Mouse (Mus musculus): ENCODE results near the gene Siah1a.
A peak's percentile ranks its signal among the peaks of the same experiment; 100 is the strongest.

Siah1a gene

DNA sequence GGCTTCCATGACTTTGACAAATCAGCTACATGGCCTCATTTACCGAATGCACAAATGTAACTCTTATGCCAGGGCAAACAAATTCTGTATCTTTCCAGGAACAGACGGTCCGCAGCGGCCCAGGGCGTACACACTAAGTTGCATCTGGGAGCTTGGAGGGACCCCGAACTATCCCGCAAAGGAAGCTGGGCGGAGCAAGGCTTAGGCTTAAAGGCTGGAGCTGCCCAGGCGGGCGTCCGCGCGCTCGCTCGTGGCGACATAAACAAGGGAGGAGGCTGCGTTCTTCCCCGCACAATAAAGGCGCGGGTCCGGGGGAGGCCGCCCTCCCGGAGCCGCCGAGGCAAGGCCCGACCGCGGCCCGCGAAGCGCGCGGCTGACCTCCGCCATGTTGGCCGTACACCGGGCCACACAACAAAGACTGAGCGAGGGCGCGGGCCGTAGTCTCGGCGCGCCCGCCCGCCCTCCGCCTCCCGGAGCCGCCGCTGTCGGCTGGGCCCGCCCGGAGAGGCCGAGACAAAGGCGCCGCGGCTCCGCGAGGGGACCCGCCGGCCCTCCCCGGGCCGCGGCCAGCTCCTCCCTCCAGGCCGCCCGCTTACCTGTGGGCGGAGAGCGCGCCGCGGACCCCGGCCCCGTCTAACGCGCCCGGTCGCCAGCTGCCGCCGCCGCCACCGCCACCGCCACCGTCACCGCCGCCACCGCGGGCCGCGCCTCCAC is at the start of gene Siah1a, which contains the start of gene Gm10638:
TSS of gene Siah1a (minus strand) at position 714 of the 714 bp plus-strand sequence.
TSS of gene Gm10638 (plus strand) at position 479 of the 714 bp plus-strand sequence.
- DNase-seq: peak; percentile 76

DNA sequence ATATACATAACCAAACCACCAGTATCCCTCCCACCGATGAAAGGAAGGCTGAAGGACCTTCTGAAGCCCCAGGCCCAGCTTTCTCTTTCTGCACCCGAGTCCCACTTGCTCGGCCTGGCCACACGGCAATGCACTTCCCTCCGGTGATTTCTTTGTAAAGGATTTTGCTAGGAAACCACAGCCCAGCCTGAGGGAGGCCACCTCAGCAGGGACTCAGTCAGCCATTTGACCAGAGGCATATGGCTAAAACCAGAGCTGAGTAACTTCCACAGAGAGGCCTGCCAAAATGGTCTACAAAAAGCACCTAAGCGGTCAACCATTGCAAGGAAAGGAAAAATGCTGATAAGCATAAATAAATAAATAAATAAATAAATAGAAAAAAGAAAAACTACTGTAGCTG is 49.0 kb upstream of the Siah1a start:
- no peak for DNase-seq

DNA sequence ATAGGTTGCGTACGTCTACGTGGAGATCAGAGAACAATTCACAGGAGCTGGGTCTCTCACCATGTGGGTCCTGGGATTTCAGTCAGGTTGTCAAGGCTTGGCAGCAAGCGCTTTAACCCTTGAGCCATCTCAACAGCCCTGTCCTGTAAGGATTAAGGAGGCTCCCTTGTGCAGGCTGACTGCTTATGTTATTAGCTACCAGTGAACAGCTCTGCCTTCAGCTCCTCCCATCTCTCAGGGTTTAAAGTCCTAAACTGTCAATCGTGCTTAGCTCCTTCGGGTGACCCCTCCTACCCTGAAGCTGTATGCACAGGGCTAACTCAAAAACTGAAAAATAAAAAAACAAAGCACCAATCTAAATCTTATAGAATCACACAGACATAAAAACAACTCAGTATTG is 45.8 kb upstream of the Siah1a start:
- no peak for DNase-seq

DNA sequence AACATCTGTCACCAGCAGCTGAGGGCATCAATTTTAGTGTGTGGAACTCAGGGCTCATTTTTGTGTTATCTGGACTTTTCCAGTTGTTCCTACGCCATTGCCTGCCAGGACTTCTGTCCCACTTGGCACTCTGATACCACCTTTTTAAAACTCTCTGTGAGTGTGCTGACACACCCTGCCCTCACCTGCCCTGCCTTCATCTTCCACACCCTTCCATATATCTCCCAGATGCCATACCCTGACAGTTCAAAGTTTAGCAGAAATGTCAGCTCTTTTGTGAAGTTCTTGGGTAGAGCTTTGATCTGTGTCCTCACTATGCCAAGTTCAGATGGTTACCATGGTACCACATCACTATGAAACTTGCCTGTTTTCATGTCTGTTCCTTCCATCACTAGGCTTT is 43.8 kb upstream of the Siah1a start:
- DNase-seq: no peak

DNA sequence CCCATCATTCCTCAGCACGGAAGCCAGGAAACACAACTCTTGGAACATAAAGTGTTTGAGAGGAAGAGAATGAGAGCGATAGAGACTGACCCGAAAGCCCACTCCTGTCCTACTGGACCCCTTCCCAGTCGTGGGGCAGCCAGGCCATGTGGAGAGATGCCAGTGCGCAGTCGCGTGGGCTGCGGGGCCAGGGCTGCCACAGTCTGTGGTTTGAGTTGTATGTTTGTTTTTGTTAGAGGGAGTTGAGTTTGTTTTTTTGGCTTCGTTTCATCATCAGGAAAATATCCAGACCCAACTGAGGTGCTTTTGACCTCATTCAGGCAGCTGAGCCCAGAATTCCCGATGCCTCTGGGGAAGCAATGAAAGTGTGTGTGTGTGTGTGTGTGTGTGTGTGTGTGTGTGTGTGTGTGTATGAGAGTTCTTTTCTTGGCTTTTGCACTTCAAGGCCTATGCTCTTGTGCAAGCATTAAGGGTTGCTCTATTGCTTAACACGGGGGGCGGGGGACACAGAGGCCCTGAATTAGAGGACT is 42.2 kb upstream of the Siah1a start:
- no peak for DNase-seq

DNA sequence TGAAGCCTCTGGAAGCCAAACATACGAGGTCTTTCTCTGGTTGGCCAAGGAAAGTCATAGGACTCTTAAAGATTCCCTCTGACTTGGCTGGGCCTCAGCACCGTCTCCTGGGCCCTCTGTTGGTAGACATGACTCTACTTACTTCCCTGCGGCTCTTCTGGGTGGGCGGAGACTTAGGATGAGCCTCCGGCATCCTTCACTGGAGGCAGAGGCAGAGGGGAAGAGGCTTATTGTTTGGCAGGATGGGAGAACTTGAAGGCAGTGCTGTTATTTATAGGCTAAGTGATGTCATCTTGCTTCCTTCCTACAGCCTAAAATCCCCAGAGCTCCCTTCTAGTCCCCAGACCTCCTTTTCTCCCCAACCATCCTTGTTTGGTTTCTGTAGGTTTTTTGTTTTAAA is 40.8 kb upstream of the Siah1a start:
- no peak for DNase-seq

DNA sequence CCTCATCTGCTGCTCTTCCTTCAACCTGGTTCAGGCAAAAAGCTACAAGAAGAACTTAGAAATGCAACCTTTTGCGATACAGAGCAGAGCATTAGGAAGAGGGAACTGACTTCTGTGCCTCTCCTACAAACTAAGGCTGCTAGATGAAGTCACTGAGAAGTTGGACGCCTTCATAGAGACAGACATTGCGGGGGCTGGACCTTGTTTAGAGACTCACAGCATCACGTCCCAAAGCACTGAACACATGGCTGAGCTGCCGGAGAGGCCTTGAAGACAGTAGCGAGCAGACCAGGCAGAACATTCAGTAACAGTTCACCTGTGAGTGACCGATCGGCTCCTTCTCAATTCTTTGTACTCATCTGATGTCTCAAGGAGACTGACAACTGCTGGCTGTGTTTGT is 35.4 kb upstream of the Siah1a start:
- no peak for DNase-seq

DNA sequence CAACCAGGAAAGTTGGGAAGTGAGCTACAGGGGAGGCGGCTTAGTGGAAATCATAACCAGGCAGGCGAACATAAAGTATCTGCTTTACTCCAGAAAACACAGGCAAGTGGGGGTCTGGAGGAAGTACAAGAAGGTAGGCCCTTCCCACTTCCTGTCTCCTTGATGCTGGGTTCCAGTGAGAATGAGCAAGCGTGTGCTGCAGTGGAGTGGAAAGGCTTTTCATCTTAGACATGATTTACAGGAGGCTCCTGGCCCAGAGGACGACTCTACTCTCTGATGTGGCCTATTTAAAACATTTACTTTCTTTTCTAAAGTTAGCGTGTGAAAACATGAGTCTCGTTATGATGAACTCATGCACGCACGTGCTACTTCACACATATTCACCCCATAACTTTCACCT is 33.5 kb upstream of the Siah1a start:
- no peak for DNase-seq

DNA sequence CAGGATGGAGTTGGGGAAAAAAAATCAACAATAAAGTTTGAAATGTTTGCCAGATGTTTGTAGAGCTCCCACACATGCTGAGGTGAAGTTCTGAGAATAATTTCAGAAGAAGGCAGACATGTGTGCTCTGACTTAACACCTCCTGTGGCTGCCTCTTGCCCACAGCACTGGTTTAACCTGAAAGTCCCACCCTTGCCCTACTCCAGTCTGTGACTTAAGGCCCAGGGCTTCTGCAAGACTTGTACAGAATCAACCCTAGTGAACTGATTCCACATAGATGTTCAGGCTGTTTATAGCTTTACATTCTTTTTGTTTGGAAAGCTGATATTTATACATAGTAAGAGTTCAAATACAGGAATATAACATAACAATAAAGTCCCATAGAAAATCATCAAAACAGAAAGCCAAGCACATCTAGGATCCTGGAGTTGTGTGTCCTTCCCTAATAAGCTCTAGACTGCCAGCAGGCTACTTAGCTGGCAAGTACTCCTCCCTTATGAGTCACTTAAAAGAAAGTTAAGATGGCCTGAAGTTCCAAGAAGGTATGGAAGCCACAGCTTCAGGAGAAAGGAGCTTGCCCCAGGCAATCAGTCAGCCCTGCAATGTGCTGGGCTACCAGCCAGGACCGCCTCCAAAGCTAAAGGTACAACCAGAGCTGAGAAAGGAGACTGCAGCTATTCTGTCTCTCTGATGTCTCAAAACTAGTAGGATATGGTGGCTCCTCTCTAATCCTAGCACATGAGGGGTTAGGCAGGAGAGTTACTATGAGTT is 24.4 kb upstream of the Siah1a start:
- no peak for DNase-seq

DNA sequence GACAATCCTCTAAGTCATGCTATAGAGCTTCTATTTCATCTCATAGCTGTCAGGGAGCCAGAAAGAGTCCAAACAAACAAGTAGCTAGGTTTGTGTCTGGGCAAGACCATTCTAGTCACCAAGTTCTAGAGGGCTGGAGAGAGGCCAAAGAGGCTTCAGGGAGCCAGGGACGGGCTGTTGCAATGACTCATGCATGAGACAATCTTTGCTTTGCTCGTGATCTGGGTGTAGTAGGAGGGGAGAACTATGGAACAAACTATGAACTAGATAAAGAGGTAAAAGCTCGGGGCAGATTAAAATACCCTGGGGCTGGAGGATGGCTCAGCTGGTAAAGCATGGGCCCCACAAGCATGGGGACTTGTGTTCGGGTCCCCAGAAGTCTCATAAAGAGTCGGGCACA is 22.8 kb upstream of the Siah1a start:
- DNase-seq: no peak

DNA sequence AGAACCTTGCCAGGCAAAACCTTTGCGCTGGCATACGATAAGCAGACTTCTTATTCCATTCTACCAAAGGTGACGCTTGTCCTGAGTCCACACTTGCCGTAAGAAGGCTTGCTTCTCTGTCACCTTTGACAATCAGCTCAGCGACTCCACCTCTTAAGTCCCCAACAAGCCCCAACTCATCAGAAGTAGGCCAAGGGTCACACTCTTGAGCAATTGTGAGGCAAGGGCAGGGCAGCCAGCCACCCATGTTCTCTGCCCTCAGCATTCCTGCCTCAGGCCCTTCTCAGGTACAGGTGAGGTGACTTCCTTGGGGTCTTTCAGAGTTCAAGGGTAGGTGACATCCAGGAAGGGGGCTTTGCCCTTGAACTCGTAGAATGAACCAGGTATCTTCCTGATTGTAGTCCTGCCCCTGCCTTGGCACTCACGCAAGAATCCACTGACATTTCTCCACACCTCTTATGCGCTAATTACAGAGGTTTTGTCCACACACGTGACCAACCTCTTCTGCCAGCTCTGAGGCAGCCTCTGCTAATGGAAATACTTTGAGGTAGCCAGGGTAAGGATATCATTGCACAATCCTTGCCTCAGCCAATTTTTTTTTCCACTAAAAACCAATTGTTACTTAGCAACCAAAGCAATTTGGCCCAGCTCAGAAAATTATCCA is 20.9 kb upstream of the Siah1a start:
- DNase-seq: no peak

DNA sequence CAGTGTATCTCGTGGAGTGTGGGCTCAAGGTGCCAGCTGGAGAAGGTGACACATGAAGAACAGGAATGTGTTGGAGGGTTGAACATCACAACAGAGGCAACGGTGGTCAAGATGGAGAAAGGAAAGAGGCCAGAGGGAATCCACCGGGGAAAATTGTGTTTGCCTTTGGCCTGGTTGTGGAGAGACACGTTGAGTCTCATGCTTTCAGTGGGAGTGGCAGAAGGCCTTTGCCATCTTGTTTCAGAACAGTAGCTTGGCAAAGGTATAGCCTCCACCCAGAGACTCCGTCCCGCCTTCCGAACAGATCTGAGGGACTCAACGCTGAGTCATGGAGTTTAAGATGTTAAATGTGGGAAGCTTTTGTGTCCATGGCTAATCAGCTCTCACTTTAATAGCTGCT is 19.9 kb upstream of the Siah1a start:
- DNase-seq: no peak

DNA sequence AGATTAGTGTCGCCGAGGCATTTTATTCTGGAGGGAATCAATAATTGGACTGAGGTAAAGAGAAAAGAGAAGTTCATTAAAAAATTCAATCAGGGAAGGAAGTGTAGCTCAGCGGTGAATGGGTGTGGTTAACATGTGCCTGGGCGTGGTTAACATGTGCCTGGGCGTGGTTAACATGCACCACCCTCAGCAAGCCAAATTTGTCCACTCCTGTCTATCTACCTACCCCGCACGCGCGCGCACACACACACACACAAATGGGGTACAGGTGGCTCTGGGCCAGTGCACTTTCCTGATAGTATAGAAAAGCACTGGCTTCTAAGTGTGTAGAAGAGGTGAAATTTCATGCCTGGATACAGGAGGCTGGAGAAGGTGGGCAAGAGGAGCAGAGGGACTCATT is 19.4 kb upstream of the Siah1a start:
- DNase-seq: no peak

DNA sequence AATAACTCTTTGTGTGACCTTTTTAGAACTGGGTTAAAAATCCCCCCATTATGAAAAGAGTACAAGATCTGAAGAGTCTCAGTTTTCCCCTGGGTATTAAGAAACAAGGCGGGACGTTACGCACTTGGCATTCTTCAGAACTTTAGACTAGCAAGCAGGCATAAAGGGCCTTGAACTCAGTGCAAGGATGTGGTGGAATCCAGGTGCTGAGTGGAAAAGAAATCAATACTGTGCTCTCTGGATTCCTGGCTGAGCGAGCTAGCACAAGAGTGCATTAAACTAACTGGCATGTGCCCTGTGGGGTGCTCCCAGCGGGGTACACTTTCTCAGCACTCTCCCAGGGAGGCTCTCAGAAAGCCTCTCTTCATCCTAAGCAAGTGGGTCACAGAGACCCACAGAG is 17.1 kb upstream of the Siah1a start:
- no peak for DNase-seq

DNA sequence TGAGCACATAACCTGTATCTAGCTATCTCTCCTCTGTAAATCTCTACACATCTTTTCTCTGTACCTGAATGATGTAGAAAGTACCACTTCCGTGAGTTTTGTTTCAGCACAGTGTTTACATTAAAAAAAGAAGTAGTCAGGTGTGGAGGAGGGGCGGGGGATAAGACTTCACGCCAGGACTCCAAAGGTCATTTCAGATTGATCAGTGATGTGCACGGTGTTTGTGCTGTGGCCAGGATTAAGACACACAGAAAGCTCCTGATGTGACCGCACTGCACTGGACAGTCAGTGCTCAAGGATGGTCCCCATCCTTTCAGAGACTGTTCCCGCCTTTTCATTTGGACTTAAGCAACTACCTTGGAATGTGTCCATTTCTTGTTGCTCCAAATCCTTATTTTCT is 15.0 kb upstream of the Siah1a start:
- DNase-seq: no peak

DNA sequence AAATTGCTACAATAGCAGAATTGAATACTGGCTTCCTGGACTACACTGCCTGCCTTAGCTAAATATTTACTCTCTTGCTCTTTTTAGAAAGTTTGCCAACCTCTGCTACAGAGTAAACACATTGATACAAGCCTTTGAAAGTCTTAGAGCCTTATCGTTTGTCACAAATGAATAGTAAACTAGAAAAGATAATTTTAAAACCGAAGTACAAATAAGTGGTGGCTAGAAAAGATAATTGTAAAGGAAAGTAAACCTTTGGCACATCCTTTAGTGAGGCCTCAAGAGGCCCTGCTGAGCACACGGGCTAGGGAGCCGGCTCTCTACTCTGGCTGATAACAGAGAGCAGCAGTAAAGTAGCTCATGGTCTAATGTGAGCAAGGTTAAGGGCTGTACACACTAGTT is 13.4 kb upstream of the Siah1a start:
- no peak for DNase-seq

DNA sequence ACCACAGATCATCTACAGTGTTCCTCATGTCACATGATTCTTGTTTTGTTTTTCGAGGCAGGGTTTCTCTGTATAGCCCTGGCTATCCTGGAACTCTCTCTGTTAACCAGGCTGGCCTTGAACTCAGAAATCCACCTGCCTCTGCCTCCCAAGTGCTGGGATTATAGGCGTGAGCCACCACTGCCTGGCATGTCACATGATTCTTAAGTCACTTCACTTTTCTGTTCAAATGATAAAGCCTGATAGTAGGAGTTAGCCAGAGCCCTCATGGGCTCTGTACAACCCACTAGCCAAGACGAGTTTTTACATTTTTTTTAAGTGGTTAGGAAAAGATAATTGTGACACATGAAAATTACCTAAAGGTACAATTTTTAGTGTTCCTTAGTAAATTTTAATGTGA is 12.9 kb upstream of the Siah1a start:
- DNase-seq: no peak

DNA sequence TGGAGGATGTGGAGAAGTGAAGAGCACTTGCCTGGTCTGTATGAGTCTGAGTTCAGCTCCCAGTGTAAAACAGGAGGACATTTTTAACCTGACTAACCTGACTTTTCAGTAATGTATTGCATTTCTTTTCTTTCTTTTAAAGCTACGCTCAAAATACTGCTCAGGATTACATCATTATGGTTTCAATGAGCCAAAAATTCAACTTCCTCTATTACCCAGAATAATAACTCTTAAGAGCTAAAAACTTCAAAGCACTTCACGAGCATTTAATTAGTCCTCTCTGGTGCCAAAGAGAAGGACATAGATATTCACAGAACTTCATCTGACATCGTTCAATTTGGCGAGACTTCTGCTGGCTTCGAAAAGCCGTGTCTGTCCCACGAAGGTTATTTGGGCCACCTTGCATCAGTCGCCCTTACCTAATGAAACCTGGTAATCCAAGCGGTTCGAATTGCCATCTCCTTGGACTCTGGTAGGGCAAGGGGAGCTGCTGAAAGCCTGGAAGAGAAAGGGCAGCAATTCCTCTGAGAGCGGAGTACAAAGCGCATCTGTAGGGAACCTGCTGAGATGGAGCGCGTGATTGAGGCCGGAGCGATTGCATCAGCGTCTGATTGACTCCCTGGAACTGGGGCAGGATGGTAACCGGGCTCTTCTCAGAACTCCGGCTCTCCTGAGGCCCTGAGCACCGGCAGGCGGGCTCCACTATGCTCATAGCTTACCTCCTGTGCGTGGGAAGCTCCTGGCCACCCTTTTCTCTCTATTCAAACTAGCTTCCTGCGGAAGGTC is 11.4 kb upstream of the Siah1a start:
- DNase-seq: peak; percentile 57

DNA sequence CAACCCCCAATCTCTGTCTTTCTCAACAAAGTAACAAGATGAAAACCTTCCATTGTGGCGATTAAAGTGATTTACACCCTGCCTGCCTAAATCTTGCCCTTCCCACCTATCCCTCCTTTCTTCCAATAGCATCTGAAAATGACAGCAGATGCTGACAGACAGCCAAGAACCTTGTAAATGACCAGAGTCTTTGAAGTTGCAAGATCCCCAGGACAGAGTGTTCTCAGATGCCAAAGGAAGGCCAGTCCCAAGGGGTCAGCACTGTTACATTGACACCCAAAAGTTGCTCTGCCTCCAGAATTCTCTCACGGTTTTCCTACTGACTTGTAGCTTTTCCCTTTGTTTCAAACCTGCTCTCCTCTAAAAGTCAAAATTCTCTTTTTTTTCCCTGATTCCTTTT is 4.1 kb upstream of the Siah1a start:
- no peak for DNase-seq

DNA sequence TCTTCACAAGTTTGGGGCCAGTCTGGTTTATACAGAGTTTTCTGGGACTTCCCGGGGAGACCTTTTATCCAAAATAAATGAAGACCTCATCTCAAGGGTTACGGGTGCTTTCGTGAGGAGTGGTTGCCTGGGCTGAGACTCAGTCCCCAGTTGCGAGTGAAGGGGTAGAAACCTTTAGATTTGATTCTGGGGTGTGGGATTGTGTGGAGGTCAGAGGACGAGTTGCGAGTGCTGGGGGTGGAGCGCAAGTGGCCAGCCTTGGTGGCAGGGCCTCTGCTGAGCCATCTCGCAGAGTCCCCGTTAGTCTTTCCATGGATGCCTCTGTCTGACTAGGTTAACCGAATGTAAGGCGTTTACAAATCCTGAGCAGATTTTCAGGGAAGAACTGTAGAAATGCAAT is 777 bp upstream of the Siah1a start:
- no peak for DNase-seq

DNA sequence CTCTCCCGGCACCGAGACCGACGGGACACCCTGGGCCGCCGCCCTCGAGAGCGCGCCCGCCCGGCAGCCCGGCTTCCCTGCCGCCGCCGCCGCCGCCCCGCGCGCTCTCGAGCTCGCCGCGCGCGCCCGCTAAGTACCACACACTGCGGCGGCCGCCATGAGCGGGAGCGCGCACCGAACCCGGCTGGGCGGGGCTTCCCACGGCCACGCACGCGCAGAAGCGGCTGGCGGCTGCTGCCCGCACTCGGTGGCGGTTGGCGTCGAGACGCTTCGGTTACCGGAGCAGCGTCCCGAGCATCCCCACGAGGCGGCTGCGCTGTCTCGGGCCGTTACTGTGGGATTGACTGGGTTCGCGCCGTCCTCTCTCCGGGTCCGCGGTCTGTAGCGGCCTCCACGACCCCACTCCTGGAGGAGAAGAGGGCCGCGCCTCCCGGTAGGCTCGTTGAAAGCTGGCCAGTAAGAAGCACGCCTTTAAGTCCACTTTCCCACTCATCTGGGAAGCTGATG is 254 bp upstream of the Siah1a start:
- DNase-seq: peak; percentile 95

DNA sequence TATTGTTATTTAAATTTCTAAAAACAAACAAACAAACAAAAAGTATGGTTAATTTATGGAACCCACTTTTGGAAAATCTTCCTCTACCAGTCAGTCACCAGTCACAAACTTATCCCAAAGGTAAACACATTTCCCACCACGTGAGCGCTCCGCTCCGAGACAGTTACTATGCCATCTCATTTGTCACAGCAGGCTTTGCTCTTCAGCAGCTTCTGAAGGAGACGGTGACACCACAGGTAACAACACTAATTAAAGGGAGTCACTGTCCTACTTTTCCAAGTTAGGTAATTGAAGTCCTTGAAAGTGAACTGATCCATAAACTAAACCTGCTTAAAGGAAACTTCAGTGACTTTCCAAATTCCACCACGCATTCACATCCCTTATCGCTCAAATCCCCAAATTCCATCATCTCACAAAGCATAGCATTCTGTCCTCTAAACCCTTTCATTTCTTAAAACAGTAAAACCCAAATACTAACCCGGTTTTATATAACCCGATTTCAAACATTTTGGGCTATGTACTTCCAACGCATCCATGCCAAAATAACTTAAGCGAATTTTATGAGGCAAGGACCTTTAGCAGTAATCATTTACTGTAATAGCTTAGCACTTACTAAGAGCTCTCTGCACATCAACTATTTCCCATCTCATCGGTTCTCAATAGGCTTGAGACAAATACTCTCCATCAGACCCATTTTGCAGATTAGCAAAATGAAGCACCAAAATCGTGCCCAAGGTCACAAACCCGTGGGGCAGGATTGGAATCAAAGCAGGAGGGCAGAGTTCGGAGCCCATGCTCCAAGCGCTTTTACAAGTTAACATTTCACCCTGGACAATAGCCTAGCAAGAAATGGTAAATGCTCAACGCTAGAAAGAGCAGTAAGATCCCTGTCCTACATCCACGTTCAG is 1.2 kb downstream of the Siah1a start:
- no peak for DNase-seq

Measured in right cerebral cortex, postnatal 25 days (tissue).